Mouse (Mus musculus): ENCODE measurements around the gene Myo5c.

Myo5c gene

DNA sequence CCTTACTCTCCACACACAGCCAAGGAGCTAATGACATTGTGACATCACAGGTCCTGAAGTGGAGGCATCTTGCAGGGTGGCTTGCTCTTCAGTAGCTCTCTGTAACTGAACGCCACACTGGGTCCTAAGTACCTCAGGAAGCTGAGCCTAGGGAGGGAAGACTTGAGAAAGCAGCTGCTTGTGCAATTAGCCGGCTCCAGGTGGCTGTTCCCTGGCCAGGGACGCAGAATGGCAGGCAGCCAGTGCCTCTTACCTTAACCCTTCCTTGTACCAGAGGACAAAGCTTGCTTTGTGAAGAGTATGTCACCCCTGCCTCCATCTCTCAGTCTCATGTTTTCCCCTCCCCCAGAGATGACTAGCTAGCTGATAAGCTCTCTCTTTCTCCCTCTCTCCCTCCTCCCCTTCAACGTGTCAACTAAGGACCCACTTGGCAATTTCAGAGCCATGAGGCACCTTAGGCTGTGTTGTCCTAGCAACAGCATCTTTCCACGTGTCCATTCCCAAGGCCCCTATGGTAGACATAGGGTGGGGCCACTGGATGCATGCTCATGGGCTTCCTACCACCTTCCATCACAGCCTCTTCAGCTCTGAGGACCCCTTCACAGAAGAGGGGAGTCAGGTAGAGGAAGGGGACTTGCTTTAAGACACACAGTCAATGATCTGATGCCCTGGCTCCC is 12.0 kb downstream of the Myo5c start:
- in situ Hi-C loops (cut with MboI, MseI): no loop called here

DNA sequence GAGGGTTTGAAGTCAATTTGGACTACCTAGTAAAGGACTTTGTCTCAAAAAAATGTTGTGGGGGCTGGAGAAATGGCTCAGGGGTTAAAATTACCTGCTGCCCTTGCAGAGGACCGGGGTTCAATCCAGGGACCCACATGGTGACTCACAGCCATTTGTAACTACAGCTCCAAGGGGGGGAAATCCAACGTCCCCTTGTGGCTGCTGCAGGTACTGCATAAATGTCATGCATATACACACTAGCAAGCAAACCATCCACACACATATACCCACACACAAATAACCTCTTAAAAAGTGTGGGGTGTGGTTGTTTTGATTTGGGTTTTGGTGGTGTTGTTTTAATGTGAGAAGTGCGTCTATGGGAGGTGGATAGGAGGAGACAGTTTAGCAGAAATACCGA is 12.7 kb downstream of the Myo5c start:
- in situ Hi-C loops (cut with MboI, MseI): no loop called here

DNA sequence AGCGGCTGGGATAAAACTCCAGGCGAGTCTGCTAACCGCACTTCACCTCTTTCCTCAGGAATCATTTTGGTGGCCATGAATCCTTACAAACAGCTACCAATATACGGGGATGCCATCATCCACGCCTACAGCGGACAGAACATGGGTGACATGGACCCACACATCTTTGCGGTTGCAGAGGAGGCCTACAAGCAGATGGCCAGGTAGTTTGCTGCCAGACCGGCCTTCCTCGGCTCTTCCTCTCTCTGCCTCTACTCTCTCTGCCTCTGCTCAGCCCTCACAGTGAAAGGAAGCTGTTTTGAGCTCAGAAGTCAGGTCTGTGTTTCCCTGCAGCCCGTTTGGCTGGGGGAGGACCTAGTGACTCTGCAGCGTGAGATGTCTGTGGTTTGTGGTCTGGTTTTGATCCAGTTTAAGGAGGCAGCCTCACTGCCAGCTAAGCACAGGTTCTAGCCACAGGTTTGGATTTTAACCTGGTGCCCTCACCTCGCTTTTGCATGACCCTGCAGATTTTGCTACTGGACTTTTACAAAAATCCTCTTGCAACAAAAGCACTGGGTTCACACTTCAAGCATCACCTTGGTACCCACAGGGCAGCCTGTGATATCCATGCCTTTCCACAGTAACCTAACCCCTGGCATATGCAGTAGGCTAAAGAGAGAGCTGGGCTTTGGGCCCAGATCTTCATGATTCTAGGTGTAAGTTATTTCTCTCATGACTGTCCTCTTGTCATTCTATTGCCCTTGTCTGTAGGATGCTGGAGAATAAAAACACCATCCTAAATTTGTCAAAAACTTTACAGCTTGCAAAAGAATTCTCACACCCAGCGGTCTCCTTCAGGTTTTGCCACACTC is 14.5 kb downstream of the Myo5c start:
- in situ Hi-C loops (cut with MboI, MseI): no loop called here

DNA sequence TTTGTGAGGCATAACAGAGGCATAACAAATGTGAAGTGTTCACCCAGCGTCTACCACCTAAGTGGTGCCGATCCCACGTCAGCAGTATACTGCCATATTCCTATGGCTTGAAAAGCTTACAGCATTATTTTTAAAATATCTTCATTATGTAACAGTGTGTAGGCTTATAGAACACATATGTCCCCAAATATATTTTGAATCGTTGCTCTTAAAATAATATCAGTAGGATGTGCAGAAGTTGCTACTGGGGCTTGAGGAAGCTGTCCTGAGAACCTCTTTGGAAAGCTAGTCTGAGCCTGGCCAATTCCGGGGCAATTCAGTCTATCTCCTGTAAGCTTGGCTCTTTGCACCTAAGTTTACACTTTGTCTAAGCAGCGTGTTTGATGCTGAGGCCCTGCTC is 16.1 kb downstream of the Myo5c start:
- in situ Hi-C loops (cut with MboI, MseI): no loop called here

DNA sequence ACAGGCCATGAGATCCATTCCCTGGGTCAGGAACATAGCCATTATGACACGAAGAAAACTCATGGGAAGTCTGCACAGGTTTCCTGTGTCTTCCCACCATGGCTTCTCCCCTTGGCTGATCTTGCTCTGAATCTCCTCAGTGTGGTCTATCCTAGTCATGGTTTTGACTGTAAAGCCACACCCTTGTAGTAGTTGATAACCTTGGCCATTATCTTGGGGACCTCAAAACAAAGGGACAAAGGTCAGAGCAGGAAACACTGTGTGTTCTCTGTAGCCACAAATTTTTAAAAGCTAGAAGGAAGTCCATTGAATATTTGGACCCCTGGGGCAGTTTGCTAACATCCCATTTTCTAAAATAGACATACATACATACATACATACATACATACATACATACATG is 16.5 kb downstream of the Myo5c start:
- in situ Hi-C loops (cut with MboI, MseI): no loop called here

DNA sequence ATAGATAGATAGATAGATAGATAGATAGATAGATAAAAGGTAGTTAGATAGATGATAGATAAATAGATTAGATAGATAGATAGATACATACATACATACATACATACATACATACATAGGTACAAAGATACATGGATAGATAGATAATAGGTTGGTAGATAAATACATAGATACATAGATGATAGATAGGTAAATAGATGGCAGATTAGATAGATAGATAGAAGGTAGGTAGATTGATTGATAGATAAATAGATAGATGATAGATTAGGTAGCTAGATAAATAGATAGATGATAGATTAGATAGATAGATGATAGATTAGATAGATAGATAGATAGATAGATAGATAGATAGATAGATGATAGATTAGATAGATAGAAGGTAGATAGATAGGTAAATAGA is 17.1 kb downstream of the Myo5c start:
- in situ Hi-C loops (cut with MboI, MseI): no loop called here

DNA sequence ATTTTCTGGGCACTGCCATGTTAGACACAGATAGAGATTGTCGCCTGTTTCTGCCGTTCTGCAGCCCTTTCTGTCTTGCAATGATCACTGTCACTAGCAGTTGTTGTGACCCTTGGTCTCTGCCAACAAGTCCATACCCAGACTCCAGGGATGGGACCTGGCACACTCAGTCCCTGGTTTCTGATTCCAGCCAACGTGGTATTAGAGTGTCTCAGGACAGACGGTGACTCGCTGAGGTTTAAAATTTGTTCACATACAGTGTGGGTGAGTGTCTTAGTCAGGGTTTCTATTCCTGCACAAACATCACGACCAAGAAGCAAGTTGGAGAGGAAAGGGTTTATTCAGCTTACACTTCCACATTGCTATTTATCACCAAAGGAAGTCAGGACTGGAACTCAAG is 21.3 kb downstream of the Myo5c start:
- in situ Hi-C loops (cut with MboI, MseI): loop anchor here (10.0 kb wide), 1 partner anchor 918 kb away; no protein-coding TSS in a partner anchor

DNA sequence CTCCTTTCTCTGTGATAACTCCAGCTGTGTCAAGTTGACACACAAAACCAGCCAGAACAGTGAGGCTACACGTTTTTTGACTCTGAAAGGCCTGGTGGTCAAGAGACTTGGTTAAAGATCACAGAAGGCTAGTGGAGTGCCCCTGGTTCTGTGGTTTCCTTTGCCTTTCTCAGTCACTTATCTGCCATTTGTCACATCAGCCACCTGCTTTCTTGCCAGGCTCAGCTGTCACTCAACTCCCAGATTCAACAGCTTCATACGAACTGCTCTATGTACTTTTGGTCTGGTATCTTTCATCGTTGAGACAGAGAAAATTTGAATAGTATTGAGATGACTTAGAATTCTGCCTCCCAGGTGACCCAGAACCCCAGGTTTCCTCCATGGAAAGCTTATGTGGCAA is 21.9 kb downstream of the Myo5c start:
- in situ Hi-C loops (cut with MboI, MseI): loop anchor here (10.0 kb wide), 1 partner anchor 919 kb away; no protein-coding TSS in a partner anchor

DNA sequence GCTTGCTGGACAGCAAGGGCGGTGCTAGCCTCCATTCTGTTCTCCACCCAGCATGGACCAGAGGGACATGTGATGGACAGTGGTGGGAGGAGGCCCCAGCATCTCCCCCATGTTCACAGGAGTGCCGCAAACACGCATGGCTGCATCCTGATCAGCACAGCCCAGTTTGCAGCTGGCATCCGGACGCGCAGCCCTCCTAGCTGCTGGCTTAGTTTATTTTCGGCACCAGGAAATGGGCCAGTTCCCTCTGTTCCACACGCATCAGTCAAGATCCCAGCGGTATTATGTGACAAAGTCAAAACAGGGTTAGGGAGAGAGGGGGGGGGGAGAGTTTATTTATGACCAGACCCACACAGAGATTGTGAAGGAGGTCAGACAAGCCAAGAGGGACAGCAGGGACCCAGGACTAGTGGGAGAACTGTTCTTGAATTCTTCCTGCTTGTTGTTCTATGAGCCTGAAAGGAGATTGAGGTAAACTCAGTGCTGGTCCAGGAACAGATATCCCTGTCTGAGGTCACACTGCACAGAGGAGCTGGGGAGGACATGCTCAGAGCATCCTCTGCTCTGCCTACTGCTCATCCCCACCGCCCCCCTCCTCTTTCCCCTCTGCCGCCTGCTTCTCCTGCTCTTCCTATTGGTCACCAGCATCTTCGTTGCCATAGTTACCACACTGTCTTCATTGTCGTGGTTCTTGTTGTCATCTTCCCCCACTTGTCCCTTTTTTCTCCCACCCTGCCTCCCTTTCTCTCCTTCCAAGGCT is 22.6 kb downstream of the Myo5c start:
- in situ Hi-C loops (cut with MboI, MseI): loop anchor here (10.0 kb wide), 1 partner anchor 920 kb away; no protein-coding TSS in a partner anchor

DNA sequence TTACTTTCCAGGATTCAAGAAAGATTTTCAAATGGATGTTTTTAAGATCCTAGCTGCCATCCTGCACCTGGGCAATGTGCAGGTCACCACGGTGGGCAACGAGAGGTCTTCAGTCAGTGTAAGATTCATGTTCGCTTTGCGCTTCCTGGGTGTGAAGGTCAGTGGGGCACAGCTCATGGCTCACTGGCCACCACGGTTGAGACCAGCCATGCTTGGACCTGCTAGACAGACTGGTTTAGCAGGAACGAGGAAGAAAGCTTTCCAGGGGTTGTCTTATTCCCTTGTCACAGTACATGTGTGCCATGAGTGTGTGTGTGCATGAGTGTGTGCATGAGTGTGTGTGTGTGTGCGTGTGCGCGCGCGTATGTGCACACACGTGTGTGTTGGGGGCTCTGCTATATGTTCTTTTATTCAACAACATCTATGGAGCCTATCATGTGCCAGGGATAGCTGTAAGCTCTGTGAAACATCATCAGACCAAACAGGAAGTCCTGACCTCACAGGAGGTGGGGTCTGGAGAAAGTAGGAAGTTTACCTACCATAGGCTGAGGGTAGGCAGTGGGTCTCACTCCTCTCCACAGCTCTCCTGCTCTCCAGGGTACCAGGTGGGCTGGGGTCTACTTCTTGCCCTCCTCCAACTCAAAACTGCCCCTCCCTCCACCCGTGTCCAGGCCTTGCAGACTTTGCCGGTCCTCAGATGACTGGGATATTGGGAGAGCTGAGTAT is 24.2 kb downstream of the Myo5c start:
- in situ Hi-C loops (cut with MboI, MseI): loop anchor here (10.0 kb wide), 1 partner anchor 921 kb away; no protein-coding TSS in a partner anchor

DNA sequence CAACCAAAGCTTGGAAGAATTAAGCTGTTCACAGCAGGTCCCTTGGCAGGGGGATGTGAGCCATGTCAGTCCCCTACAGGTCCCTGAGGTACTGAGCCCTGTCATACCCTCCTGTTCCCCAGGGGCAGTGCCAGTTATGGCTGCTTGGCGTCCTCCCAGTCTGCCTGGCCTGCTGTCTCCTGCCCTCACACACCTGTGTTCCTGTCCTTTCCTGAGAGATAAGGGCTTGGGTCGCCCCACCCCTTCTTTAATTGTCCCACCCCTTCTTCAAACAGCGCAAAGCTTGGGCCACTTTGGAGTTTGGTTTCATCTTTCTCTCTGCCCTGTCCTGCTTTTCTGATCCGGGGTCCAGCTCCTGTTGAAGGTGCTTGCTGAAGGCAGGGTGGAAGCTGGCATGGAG is 27.0 kb downstream of the Myo5c start:
- in situ Hi-C loops (cut with MboI, MseI): loop anchor here (10.0 kb wide), 1 partner anchor 924 kb away; no protein-coding TSS in a partner anchor

DNA sequence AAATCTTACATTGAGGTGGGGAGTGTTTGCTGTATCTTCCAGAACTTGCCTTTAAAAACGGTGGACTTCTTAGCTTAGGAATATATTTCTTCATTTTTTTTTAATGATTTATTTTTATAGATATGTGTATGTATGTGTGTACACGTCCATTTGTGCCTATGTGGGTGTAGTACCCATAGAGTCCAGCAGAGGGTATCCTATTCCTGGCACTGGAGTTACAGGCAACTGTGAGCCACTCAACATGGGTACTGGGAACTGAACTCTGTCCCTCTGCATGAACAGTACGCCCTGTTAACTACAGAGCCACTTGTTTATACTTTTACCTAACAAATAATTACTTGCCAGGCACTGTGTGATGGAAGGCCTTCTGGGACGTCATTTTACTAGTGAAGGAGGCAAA is 27.8 kb downstream of the Myo5c start:
- in situ Hi-C loops (cut with MboI, MseI): loop anchor here (10.0 kb wide), 1 partner anchor 925 kb away; no protein-coding TSS in a partner anchor

DNA sequence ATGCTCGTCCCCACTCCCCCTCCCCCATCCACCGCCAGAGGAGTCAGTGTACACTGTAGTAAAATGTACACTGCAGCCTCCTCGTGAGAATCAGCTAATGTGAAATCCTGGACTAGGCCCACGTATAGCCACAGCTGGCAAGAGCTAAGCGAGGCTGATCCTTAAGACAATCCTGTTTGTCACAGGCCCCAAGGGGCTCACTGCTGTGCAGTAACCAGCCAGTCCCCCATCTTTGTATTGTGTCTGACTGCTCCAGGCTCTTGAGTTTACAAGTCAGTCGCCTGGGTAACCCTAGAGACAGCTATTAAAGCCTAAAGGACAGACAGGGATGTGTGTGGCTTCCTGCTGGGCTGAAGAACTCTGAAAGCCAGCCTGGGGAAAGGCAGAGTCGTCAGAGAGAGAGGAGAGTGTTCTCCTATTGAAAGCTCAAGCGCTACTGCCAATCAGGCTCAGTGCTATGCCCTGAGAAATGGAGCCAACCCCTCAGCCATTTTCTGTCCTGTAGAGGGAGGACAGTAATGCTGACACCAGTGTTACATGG is 29.6 kb downstream of the Myo5c start:
- in situ Hi-C loops (cut with MboI, MseI): no loop called here

DNA sequence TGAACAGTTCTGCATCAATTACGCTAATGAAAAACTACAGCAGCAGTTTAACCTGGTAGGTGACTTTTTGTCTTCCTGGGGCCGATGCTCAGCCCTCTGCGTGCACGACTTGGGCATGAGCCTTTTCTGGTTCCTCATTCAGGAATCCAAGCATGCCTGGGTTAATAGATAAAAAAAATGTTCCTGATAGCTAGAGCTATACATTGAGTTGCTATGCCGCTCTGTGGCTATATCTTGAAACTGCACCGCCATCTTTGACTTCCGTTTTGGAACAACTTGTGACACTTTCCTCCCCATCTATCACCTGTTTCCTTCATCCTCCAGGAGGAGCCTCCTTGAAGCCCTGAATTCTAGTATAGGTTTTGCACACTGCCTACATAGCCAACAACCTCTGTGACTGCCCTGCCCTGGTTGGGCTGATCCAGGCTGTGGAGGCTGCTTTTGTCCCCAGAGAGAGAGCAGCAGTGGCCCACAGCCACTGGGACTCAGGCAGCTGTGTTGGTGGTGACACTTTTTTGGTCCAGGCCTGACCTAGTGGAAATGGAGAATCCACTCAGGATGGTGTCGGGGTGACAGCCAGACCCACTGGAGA is 30.5 kb downstream of the Myo5c start:
- in situ Hi-C loops (cut with MboI, MseI): no loop called here

DNA sequence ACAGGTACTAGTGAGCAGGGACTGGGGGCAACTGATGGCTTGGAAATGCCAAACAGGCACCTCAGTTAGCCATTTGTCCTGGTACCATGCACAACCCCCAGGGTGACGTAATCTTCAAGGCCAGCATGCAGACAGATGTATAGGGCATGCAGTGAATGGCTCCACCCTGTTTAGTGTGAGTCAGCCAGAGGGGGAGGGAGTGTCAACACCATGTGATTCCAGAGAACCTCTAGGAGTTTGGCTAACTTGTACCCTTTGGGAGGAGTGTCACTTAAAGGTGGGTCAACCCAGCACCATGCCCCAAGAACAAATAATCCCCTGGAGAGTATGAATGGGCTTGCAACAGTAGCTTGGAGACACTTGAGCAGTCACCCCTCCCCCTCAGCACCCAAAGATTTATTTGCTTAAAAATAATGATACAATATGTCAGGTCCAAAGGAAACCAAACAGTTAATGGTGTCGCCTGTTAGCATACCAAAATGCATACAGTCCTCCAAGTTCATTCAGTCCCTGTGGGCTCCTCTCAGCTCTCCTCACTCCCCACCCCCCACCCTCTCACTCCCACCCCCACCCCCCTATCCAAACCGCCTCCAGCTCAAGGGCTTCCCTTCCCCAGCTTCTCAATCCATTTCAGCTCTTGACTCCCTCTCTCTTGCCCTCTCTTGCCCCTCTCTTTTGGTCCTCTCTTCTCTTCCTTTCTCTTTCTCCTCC is 32.3 kb downstream of the Myo5c start:
- in situ Hi-C loops (cut with MboI, MseI): no loop called here

DNA sequence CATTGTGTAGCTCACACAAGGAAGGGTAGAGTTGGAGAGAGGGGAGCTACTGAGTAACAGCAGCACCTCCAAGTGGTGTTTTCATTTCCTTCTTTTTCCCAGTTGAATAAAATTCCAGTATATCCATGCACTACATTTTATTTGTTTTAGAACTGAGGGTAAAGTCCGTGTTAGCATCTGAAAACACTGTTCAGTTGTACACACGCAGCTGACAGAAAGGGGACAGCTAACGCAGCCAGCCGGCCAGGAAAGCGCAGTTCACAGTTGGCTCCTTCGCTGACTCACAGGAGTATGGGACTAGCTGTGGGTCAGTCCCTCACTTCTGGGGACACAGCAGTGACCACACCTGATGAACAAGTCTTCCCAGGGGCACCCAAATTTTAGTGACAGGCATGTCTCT is 35.3 kb downstream of the Myo5c start:
- in situ Hi-C loops (cut with MboI, MseI): no loop called here

DNA sequence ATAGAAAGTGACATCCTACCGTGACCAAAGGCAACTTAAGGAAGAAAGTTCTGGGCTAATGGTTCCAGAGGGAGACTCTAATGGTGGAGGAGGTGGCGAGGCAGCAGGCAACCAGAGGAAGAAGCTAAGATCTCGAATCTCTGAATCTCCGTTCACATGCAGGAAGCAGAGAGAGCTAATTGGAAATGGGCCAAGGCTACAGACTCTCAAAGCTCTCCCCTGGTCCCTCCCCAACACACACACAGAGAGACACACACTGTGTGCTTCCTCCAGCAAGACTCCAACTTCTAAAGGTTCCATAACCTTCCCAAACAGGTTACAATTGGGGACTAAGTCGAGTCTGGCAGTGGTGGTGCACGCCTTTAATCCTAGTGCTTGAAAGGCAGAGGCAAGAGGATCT is 38.6 kb downstream of the Myo5c start:
- in situ Hi-C loops (cut with MboI, MseI): no loop called here

DNA sequence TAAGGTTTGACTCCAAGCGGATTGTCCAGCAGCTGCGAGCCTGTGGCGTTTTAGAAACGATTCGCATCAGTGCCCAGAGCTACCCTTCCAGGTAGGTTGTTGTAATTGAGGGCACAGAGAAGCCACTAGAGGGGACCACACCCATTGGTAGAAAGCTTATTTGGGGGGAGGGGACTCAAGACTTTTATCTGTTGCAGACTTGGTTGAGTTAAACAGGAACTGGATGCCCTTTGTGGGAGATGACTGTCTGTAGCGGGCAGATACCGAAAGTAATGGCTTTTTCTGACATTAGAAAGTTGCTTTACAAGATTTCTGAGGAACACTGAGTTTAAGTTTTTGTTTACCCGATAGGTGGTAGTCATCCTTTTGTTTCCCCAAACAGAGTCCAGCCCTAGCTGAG is 39.7 kb downstream of the Myo5c start:
- in situ Hi-C loops (cut with MboI, MseI): no loop called here

DNA sequence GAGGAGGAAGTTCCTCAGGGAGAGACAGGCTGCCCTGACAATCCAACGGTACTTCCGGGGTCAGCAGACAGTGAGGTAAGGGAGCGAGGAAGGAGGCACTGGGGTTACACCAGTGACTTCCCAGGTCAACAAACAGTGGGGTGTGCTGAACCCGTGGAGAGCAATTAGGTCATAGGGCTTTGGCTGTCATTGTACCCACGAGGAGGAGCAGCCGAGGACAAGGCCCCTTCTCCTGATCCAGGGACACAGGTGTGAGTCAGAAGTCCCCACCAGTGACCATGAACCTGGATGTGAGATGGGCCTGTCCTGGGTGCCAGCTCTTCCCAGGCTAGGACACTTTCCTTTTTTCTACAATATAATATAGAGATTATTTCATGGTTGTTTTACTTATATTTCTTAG is 41.8 kb downstream of the Myo5c start:
- in situ Hi-C loops (cut with MboI, MseI): no loop called here

DNA sequence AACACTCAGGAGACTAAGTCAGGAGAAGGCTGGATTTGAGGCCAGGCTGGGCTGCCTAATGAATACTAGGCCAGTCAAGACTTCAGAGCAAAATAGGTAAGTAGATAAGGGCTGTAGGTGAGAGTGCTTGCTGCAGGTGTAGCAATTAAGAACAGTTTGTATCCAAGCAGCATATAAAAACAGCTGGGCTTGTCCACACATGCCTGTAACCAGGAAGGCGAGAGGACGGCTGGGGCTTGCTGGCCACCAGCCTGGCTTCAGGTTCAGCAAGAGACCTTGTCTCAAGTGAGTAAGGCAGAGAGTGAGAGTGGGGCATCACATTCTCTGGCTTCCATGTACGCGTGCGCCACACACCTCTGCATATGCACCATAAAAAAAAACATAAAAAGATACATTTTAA is 42.7 kb downstream of the Myo5c start:
- in situ Hi-C loops (cut with MboI, MseI): no loop called here
